Mouse (Mus musculus): Measurements from ENCODE around the gene Pdcd1lg2.

Gene Pdcd1lg2

DNA sequence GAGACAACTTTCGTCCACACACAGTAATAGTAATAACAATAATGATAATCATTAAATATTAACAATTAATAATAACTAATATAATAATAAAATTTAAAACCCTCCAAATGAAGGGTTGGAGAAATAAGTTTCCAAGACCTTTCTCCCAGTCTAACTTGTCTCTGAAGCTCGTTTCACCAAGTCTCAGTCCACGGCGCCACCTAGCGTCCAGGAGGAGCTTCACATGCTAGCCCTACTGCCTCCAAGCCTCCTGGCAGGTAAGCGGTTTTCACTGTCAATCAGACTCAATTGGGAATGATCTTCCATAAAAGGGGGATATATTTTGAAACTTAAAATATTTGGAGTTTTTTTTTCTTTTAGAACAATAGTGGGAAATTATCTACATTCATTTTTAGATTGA, 90.8 kb downstream of the Pdcd1lg2 start:
- peak; percentile 77 to 88 for DNase-seq

DNA sequence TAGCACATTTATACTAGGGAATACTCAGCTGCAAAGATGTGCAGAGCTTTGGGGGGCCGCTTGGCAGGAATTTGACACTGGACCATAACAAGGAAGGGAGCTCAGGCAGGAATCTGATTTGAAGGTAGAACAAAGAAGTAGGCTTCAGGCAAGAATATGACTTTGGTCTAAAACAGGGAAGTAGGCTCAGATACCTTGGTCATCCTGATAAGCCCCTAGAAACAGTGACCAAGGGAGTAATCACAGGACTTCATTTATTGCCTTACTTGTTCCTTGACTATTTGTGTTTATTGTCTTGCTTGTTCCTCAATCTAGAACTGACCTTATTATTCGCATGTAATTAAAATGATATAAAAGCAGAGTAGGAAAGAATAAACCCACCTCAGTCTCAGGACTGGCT, 93.4 kb downstream of the Pdcd1lg2 start:
- DNase-seq: no peak

DNA sequence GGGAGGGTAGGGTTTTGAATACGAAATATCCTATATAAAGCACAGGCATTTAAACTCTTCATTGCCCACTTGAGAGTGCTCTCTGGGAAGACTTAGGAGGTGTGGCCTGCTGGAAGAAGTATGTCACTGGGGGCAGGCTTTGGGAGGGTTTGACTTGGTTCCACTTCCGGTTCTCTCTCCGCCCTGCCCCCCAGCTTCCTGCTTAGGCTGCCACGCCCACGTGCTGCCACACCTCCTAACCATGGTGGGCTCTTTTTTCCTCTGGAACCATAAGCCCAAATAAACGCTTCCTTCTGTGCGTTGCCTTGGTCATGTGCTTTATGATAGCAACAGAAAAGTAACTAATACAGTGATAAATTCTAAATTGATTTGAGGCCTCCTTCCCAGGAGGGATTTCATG, 94.9 kb downstream of the Pdcd1lg2 start:
- DNase-seq: no peak

DNA sequence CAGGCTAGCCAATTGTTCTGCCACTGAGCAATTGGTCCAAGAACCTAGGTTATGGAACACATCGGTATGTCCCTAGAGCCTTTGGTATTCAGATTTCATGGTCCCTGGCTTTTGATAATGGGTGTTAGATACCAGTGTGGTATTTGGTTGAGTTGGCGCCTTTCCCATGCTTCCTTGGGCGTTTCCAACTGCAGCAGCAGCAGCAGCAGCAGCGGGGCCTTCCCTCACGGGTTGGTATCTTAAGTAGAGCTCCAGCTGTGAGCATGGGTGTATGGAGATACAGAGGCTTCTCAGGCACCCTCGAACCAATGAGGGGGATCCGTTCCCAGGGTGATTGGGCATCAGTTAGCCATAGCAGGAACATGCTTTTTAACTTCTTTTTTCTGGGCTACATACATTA, 97.5 kb downstream of the Pdcd1lg2 start:
- DNase-seq: no peak

DNA sequence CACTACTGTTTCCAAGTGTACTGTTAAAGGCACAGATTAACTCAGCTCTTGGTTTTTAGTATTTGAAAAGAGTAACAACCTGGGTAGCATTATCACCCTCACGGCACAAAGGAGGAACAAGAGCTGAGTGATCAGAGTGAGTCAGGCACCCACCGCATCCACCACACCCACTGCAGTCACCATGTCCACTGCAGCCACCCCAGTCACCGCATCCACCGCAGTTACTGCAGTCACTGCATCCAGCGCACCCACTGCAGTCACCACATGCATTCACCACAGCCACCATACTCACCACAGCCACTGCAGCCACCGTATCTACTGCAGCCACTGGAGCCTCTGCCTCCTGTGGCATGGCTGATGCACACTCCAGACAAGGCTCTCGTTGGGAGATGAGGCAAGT, 99.1 kb downstream of the Pdcd1lg2 start:
- DNase-seq: no peak

DNA sequence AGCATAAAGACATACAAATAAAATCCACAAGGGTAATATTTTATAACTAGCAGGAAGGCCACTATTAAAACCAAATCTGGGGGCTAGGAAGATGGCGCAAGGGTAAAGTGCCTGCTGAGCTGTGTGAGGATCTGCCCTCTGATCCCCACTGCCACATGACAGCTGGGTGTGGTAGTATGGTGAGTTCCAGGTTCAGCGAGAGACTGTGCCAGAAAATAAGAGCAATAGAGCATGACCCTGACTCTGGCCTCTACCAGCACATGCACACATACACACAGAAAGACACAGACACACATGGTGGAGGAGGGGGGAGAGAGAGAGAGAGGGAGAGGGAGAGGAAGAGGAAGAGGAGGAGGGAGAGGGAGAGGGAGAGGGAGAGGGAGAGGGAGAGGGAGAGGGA, 101.1 kb downstream of the Pdcd1lg2 start:
- peak; percentile 65 to 68 for DNase-seq

DNA sequence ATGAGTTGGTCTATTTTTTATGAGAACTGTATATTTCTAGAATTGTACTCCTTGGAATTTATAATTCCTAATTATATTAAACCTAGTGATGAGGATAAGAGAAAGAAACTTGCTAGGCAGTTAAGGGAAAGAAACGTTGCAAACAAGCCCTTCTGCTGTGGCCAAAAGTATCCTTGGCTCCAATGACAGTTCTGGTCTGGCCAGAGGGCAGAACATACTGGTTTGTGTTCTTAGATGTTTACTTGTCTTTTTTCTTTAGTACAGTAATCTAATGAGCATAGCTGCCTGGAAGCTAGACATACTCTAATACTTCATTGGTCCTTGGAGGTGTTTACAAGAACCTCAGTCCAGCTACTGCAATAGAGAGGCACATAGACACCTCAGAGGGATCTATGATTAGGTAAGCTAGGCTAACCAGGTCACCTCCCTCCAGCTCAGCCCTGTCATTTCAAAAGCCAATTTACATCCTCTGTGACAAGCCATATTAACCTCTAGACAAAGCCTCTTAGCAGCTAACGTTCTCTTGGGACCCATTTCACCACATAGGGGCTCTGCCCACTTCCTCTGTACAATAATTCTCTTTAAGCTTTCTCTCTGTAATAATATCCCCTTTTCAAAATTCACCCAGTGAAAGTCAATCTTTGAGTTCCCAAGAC, 102.5 kb downstream of the Pdcd1lg2 start:
- no peak for DNase-seq

DNA sequence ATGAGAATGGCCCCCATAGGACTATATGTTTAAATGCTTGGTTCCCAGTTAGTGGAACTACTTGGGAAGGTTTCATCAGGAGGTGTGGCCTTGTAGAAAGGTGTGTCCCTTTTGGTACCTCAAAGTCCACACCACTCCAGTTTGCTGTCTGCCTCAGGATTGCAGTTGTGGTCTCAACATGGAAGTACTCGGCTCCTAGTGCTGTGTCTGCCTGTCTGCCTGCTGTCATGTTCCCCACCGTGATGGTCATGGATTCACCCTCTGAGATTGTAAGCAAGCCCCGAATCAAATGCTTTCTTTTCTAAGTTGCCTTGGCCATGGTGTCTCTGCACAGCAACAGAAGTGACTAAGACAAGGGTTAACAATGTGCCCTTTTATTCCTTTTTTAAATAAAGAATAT, 103.4 kb downstream of the Pdcd1lg2 start:
- DNase-seq: no peak

DNA sequence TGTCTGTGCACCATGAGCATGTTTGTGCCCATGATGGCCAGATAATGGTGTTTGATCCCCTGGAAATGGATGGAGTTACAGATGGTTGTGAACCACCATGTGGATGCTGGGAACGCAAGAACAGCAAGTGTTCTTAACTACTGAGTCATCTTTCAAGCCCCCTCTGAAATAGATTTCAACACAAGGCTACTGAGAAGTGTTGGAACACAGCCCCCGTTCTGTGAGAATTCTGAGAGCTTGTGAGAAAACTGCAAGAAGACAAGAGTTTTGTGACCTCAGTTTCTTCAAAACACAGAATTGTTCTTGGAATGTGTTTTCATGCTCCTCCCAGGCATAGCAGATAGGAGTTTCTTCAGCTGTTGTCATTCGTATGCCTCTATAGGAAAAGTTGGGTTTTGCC, 104.7 kb downstream of the Pdcd1lg2 start:
- DNase-seq: no peak

DNA sequence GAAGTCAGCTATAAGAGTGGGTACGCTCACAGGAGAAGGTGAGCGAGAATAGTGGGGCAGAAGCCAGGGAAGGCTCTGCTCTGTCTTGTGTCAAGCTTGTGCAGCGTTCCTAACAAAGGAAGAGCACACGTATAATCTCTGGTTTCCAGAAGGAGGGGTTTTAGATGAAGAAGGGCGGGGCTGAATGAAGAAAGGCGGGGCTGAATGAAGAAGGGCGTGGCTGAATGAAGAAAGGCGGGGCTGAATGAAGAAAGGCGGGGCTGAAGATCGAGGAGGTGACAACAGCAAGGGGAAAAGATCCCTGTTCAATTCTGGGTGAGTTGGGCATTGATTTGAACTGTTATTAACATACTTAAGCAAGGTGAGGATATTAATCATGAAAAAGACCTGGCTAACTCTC, 105.3 kb downstream of the Pdcd1lg2 start:
- no peak for DNase-seq

DNA sequence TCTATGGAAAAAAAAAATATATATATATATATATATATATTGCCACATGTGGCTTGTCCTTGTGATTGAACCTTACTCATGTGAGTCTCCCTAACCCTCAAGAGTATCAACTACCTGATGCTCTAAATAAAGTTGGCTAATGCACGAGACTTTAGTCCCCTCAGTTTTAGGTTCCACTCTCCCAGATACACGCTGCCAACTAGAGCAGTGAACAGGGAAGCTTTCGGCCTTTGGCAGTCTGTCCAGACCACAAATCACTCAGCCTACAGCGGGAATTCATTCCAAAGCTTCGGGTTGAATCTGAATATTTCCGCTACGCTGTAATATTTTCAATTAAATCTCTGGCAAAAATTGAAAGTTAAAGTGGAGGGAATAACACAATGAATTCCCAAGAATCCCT, 107.7 kb downstream of the Pdcd1lg2 start:
- DNase-seq: no peak

DNA sequence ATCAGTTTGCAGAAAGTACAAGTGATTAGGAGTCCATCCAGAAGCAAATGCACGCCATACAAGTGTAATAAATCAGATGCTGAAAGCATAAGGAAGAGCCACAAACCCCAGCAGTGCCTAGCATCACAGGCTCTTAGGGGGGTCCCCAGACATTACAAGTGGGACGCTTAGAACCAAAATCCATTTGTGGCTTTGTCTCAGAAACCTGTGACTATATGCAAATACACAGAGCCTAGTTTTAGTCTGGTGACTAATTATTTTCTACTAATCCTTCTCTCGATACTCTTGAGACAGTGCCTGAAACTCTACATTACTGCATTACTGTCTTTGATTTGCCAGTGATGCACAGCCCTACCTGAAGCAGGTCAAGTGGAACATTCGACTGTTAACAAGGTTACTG, 108.2 kb downstream of the Pdcd1lg2 start:
- no peak for DNase-seq

All from kidney, adult 8-10 months (tissue).